Mouse (Mus musculus) thymus, adult 2 months (tissue): ENCODE results near the gene Ankfn1.

Source experiments
- CTCF ChIP-seq: fragments of 200-500 bp; IDR thresholded peaks from 2 replicates; pipeline ENCODE4 v1.5.1; 2012; ENCODE audit warnings: mild to moderate bottlenecking, control low read depth, low read length, moderate library complexity, borderline replicate concordance; ENCODE audit not compliant: control insufficient read depth, poor library complexity, insufficient read depth; ENCODE audit errors: extremely low read depth
- POLR2A ChIP-seq: fragments of 200-500 bp; IDR thresholded peaks from 2 replicates; pipeline ENCODE4 v1.6.1; 2012; ENCODE audit warnings: mild to moderate bottlenecking, low read length, control low read depth, moderate library complexity; ENCODE audit not compliant: control insufficient read depth, poor library complexity, insufficient read depth; ENCODE audit errors: extremely low read depth

DNA sequence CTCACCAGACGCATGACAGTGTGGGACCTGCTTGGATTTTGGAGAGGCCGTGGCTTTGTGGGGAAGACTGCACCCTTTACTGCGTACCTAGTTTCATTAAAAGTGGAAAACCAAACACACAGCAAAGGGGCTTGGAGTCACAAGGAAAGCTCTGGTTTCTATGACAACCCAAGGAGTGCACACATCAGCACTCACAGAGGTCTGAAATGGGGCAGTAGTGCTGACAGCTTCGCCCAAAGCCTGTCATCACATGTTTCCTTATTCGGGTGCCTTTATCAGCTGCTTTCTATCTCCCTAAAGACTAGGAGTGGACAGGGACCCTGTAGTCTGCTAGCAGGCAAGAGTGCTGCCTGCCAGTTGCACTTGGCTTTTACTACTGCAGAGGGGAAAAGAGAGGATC lies 27.4 kb upstream of the Ankfn1 start:
- no peak for TF ChIP-seq POLR2A
- TF ChIP-seq CTCF = no peak
